Mouse (Mus musculus): ENCODE measurements at regions not wholly inside any gene's neighbourhood (a gene's known extent, or its start where the extent isn't known, plus 50 kb on each side); places are given as distances from the start of the nearest gene placed in this dataset.

- TF ChIP-seq GATA2 (IDR thresholded peaks at IDR 0.05; ENCODE audit: borderline replicate concordance, low read depth, low read length) (0 out of 2 replicates have a peak, but pooled peaks have one; percentile 70), CTCF (IDR thresholded peaks at IDR 0.05; ENCODE audit: low read depth, low read length) (no peak), POLR2AphosphoS5 (IDR thresholded peaks at IDR 0.05; ENCODE audit: insufficient replicate concordance, low read depth, low read length) (no peak)
These were observed 152.5 kb upstream of the Pum3 start for GRCm38 (mm10) chr19:27582111-27582500.

Measured in G1E (cell line).